Mouse (Mus musculus): ENCODE results near the gene H2-K1.

The H2-K1 gene

GRCm38 (mm10) chr17:33982136-33982535, 18.0 kb downstream of the H2-K1 start:
- peak; percentile 63 for DNase-seq (ENCODE audit: low read depth, low spot score)

- DNase-seq (ENCODE audit: low read depth, low spot score): peak; percentile 99
Observed at GRCm38 (mm10) chr17:33981192-33981909, 18.8 kb downstream of the H2-K1 start.

- DNase-seq (ENCODE audit: low read depth, low spot score): peak; percentile 32
Observed at GRCm38 (mm10) chr17:33980181-33981035, 19.7 kb downstream of the H2-K1 start.

- no peak for DNase-seq (ENCODE audit: low read depth, low spot score)
Observed at GRCm38 (mm10) chr17:33979512-33980050, 20.6 kb downstream of the H2-K1 start.

- DNase-seq (ENCODE audit: low read depth, low spot score): peak; percentile 98
Observed at GRCm38 (mm10) chr17:33978631-33979031, 21.5 kb downstream of the H2-K1 start.

- no peak for DNase-seq (ENCODE audit: low read depth, low spot score)
Observed at GRCm38 (mm10) chr17:33977861-33978557, 22.1 kb downstream of the H2-K1 start.

- no peak for DNase-seq (ENCODE audit: low read depth, low spot score)
Observed at GRCm38 (mm10) chr17:33973572-33973971, 26.6 kb downstream of the H2-K1 start.

GRCm38 (mm10) chr17:33972691-33973090, 27.5 kb downstream of the H2-K1 start:
- no peak for DNase-seq (ENCODE audit: low read depth, low spot score)

- no peak for DNase-seq (ENCODE audit: low read depth, low spot score)
Observed at GRCm38 (mm10) chr17:33969394-33969793, 30.8 kb downstream of the H2-K1 start.

GRCm38 (mm10) chr17:33968927-33969326, 31.2 kb downstream of the H2-K1 start:
- DNase-seq (ENCODE audit: low read depth, low spot score): peak; percentile 74

GRCm38 (mm10) chr17:33968489-33968888, 31.7 kb downstream of the H2-K1 start:
- peak; percentile 88 for DNase-seq (ENCODE audit: low read depth, low spot score)

- DNase-seq (ENCODE audit: low read depth, low spot score): no peak
Observed at GRCm38 (mm10) chr17:33965846-33966550, 34.1 kb downstream of the H2-K1 start.

GRCm38 (mm10) chr17:33965082-33965845, 34.9 kb downstream of the H2-K1 start:
- DNase-seq (ENCODE audit: low read depth, low spot score): no peak

GRCm38 (mm10) chr17:33962876-33963275, 37.3 kb downstream of the H2-K1 start:
- DNase-seq (ENCODE audit: low read depth, low spot score): no peak

GRCm38 (mm10) chr17:33959948-33960347, 40.2 kb downstream of the H2-K1 start:
- DNase-seq (ENCODE audit: low read depth, low spot score): no peak

GRCm38 (mm10) chr17:33959135-33959534, 41.0 kb downstream of the H2-K1 start:
- DNase-seq (ENCODE audit: low read depth, low spot score): no peak

GRCm38 (mm10) chr17:33958451-33958850, 41.7 kb downstream of the H2-K1 start:
- no peak for DNase-seq (ENCODE audit: low read depth, low spot score)

- no peak for DNase-seq (ENCODE audit: low read depth, low spot score)
Observed at GRCm38 (mm10) chr17:33957493-33957892, 42.7 kb downstream of the H2-K1 start.

GRCm38 (mm10) chr17:33956336-33956735, 43.8 kb downstream of the H2-K1 start:
- DNase-seq (ENCODE audit: low read depth, low spot score): no peak

- peak; percentile 100 for DNase-seq (ENCODE audit: low read depth, low spot score)
Observed at GRCm38 (mm10) chr17:33955555-33956214, 44.5 kb downstream of the H2-K1 start, which contains the start of the genes Vps52 and Rps18. Gene Vps52, plus strand, starts transcription at chr17:33955812. Gene Rps18, minus strand, starts transcription at chr17:33956001.
